Mouse (Mus musculus): Measurements from ENCODE around the gene Mup20.
"Not testable (repeated sequence)": the region's sequence is repeated elsewhere in the genome, so short reads cannot be mapped to it uniquely, and the experiment has no call there.

- TF ChIP-seq POLR2A (IDR thresholded peaks at IDR 0.05; ENCODE audit: insufficient read length, low read depth); E2F4 (IDR thresholded peaks at IDR 0.05; ENCODE audit: insufficient read depth); MYOD1 (IDR thresholded peaks at IDR 0.05; ENCODE audit: control insufficient read depth in 1 of 3, insufficient read length in 2 of 3, low read depth in 2 of 3); MAX (IDR thresholded peaks at IDR 0.05; ENCODE audit: low read depth); POLR2AphosphoS2 (IDR thresholded peaks at IDR 0.05; ENCODE audit: insufficient read length, low read depth): not testable (repeated sequence)
Measured at GRCm38 (mm10) chr4:62020511-62020910, 33.4 kb downstream of the Mup20 start.

Measured in myocyte (in vitro differentiated cells).